Mouse (Mus musculus): ENCODE measurements at regions not wholly inside any gene's neighbourhood (a gene's known extent, or its start where the extent isn't known, plus 50 kb on each side); places are given as distances from the start of the nearest gene placed in this dataset.

- DNase-seq (ENCODE audit: low spot score): no peak
Measured at GRCm38 (mm10) chr12:79912281-79913063, 200.3 kb downstream of the Zfp36l1 start.

GRCm38 (mm10) chr12:79910884-79911759 is 201.7 kb downstream of the Zfp36l1 start:
- no peak for DNase-seq (ENCODE audit: low spot score)

- peak; percentile 67 for DNase-seq (ENCODE audit: low spot score)
Measured at GRCm38 (mm10) chr12:79907583-79907982, 205.2 kb downstream of the Zfp36l1 start.

- DNase-seq (ENCODE audit: low spot score): no peak
Measured at GRCm38 (mm10) chr12:79906738-79907365, 206.0 kb downstream of the Zfp36l1 start.

- peak; percentile 55 for DNase-seq (ENCODE audit: low spot score)
Measured at GRCm38 (mm10) chr12:79905828-79906737, 206.7 kb downstream of the Zfp36l1 start.

GRCm38 (mm10) chr12:79904913-79905549 is 207.8 kb downstream of the Zfp36l1 start:
- DNase-seq (ENCODE audit: low spot score): peak; percentile 76

- no peak for DNase-seq (ENCODE audit: low spot score)
Measured at GRCm38 (mm10) chr12:79902761-79903160, 210.1 kb downstream of the Zfp36l1 start.

- no peak for DNase-seq (ENCODE audit: low spot score)
Measured at GRCm38 (mm10) chr12:79902163-79902562, 210.7 kb downstream of the Zfp36l1 start.

GRCm38 (mm10) chr12:79898198-79898930 is 214.4 kb downstream of the Zfp36l1 start:
- DNase-seq (ENCODE audit: low spot score): no peak

- peak; percentile 52 for DNase-seq (ENCODE audit: low spot score)
Measured at GRCm38 (mm10) chr12:79895975-79896374, 216.8 kb downstream of the Zfp36l1 start.

- no peak for DNase-seq (ENCODE audit: low spot score)
Measured at GRCm38 (mm10) chr12:79895324-79895723, 217.5 kb downstream of the Zfp36l1 start.

- no peak for DNase-seq (ENCODE audit: low spot score)
Measured at GRCm38 (mm10) chr12:79892871-79893270, 219.9 kb downstream of the Zfp36l1 start.

- DNase-seq (ENCODE audit: low spot score): no peak
Measured at GRCm38 (mm10) chr12:79891942-79892341, 220.9 kb downstream of the Zfp36l1 start.

- DNase-seq (ENCODE audit: low spot score): no peak
Measured at GRCm38 (mm10) chr12:79890887-79891286, 221.9 kb downstream of the Zfp36l1 start.

GRCm38 (mm10) chr12:79890291-79890690 is 222.5 kb downstream of the Zfp36l1 start:
- no peak for DNase-seq (ENCODE audit: low spot score)

GRCm38 (mm10) chr12:79888812-79889211 is 224.0 kb downstream of the Zfp36l1 start:
- DNase-seq (ENCODE audit: low spot score): no peak

GRCm38 (mm10) chr12:79888086-79888485 is 224.7 kb downstream of the Zfp36l1 start:
- no peak for DNase-seq (ENCODE audit: low spot score)

- peak; percentile 62 for DNase-seq (ENCODE audit: low spot score)
Measured at GRCm38 (mm10) chr12:79887225-79887886, 225.5 kb downstream of the Zfp36l1 start.

- no peak for DNase-seq (ENCODE audit: low spot score)
Measured at GRCm38 (mm10) chr12:79886494-79886893, 226.3 kb downstream of the Zfp36l1 start.

- DNase-seq (ENCODE audit: low spot score): no peak
Measured at GRCm38 (mm10) chr12:79885286-79885685, 227.5 kb downstream of the Zfp36l1 start.
